Mouse (Mus musculus) induced T-regulatory cell, adult 2 months (primary cell): ENCODE data around the gene Kcnt1.
"Not testable (repeated sequence)": the region's sequence is repeated elsewhere in the genome, so short reads cannot be mapped to it uniquely, and the experiment has no call there.

ENCODE experiments used
- DNase-seq: peaks from one replicate; pipeline ENCODE4 v3.0.0-alpha.2; 2012; ENCODE audit warnings: low read depth

Kcnt1 gene

DNA sequence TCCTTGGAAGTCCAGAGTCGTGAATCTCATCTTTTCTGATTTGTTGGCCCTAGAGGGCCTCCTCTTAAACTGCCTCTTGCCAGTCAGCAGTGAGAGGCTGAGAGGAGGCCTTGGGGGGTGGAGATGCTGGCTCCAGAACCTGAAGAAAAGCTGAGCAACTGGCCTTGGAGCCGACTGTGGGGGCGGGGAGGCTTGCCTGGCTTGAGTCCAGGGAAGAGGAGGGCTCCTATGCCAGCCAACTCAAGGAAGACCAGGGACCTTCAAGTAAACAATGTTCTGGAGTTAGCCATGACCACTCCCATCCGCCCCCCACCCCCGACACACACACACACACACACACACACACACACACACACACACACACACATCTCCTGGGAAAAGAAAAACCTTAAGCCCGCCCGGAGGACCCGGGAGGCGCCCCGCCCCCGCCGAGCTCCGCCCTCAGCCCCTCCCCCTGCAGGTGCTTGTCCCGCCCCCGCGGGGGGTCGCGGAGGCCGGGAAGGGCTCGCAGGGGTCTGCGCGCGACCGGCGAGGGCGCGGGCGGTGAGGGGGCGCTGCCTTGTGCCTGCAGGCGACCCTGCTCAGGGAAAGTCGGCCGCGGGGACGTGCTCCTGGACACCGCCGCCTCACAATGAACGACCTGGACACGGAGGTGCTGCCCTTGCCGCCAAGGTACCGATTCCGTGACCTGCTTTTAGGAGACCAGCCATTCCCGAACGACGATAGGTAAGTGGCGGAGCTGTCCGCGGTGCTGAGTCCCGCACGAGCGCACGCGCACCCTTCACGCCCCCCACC is at the start of gene Kcnt1:
TSS of gene Kcnt1 (plus strand) at position 398 of the 795 bp plus-strand sequence.
- DNase-seq: no peak

DNA sequence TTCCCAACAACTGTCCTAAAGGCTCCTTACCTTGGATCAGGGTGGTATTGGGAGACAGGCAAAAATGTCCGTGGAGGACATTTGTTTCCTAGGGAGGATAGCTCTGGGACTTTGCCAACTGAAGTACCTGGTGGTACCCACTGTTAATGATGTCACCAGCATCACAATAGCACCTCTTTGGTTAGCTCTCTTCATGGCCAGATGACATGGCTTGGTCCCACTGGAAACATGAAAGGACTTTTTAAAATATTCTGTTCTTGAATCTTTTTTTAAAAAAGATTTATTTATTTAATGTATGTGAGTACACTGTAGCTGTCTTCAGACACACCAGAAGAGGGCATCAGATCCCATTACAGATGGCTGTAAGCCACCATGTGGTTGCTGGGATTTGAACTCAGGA is 47.8 kb upstream of the Kcnt1 start, which contains the start of gene Glt6d1:
TSS of gene Glt6d1 (minus strand) at position 101 of the 400 bp plus-strand sequence.
- not testable (repeated sequence) for DNase-seq

DNA sequence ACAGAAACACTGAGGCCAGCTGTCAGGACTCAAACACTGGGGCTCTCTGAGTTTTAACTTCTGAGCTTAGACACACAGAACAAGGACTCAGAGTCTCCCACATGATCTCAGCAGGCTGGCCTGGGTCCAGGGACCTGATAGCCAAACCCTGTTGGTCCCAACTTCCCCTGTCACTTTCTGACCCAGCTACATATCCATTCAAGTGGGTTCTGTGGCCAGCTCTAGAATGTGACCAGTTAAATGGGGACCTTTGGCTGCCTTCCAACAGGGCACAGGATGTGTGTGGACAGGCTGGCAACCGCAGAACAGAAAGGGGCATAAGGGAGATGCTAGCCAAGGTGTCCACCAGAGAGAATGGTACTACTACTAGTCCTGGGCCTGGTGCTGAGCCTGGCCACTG is 40.7 kb upstream of the Kcnt1 start, which contains the start of gene Lcn9:
TSS of gene Lcn9 (plus strand) at position 348 of the 400 bp plus-strand sequence.
- DNase-seq: no peak

DNA sequence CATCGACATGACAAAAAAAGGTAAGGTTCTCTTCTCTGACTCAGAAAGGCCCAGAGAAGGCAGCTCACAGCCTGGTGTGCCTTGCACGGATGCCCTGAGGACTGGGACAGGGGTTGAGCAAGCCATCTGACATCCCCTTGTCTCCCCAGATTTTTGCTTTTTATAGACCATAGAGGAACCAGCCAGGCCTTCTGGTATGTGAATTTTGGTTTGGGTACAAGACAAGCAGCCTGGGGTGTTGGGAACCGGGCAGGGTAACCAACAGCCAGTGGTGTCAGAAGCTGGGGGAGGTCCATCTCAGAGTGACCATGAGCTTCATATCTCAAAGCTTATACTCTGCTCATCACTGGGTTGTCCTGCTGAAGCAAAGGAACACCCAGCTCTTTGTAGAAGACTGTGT is 38.8 kb upstream of the Kcnt1 start:
- DNase-seq: no peak

DNA sequence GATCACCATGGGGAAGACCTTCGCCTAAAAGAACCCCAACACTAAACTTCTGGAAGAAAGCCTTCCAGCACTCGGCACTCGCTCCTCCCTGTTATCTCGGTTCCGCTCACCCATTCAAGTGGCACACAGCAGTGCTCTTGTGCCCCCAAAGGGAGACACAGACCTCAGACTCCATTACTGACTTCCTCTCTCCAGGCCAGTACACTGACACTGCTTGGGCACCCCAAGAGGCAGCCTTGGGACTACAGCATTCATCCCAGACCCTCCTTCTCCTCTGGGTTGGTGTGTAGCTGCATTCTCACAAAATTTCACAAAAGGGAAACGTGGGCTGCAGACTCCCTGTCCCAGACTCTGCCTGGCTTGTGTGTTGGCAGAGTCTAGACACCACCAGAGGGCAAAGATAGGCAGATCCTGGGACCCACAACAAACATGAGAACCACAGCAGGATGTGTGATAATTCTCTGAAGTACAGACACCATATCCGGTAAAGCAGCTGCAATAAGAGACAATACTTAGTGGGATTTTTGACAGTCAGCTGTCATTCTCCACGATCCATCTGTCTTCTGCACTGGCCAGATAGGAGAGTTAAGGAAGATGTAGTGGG is 35.1 kb upstream of the Kcnt1 start:
- DNase-seq: peak; percentile 23

DNA sequence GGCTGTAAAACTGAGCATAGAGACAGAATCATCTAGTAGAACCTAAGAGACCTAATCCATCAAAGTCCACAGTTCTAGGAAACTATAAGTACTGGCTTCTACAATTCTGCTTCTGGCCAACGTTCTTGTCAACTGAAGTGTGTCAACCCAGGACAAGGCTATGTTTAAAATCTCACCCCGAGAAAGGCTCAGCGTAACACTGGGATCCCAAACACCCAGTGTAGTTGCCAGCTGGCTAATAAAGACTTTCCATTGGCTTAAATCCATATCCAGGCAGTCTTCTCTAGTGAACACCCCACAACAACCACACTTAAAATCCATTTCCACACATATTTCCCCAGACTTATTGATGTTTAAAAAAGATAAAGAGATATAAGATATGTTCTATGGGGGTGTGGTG is 32.7 kb upstream of the Kcnt1 start:
- no peak for DNase-seq

DNA sequence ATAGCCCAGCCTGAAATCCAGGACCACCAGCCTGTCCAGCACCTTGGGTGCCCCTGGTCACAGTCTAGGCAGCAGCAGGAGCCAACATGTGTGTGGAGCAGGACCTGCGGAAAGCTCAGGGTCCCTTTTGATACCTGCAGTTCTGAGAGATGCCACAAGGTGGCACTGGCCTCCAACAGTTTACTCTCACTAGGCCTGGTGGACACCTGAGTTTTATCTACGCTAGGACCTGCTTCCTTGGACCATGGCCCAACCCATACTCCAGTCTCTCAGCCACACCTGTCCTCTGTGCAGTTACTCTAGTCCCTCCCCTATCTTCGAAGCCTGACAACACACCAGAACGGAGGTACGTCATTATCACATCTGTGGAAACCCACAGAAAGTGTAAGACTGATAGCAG is 27.2 kb upstream of the Kcnt1 start:
- peak; percentile 79 for DNase-seq

DNA sequence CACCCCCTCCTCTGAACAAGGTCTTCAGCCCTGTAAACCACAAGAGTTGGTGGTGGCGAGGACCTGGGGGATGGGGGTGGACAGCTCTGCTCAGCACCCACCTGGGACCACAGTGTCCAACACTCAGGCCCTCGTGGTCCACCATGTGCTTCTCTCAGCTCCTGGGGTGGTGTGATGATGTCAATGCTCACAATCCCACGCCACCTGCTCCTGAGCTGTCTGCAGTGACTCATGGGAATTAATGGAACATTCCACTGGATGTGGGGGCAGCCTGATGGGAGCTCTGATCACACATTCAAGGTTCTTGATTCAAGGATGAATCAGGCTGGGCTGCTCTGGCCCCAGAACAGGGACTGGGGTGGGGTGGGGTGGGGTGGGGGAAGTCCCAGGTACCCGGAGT is 21.4 kb upstream of the Kcnt1 start:
- no peak for DNase-seq

DNA sequence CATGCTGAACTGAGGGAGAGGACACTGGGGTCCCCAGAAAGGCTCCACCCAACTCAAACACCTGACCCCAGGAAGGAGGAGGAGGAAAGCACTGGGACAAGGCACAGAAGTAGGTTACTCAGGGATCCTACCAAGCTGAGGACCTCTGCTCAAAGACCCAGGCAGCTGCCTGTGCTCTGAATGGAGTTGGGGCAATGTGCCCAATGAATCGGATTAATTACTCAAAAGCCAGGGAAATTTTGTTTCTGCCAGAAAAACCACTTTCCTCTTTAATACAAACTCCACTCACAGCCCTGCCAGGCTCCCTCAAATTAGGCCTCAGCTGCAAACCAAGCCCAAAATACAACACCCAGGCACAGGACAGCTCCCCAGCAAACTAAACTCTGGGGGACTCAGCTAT is 20.8 kb upstream of the Kcnt1 start:
- DNase-seq: no peak

DNA sequence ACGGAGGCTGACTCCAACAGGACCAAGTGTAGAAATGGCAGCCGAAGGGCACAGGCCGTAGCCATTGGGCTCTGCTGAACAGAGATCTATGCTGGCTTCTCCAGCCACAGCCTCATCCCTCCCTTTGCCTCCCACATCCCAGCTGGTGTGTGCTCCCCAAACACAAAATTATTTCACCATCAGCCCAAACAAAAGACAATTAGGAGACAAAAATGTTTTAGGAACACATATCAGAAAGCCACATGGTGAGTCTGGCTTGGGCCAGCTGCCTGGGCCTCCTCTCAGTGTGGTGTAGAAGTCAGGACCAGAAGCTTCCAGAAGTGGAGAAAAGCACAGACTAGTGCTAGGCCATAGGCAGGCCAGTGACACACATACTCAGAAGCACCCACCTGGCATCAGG is 19.4 kb upstream of the Kcnt1 start:
- DNase-seq: no peak

DNA sequence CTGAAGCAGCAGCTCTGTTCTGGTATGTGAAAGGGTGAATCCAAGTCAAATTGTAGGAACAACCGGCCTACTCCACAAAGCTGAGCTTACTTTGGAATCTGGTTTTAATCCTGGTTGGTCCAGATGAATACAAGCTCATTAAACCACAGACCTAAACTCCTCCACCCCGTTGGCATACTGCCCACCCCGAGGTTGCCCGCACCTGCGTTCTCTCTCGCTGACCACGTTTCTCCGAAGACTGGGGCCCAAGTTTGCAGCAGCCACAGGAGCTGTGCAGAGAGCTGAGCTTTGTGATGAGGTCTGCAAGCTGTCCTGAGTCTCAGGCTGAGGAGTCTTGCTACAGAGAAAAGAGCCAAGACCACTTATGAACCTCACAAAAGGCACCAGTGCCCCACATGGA is 17.0 kb upstream of the Kcnt1 start:
- no peak for DNase-seq

DNA sequence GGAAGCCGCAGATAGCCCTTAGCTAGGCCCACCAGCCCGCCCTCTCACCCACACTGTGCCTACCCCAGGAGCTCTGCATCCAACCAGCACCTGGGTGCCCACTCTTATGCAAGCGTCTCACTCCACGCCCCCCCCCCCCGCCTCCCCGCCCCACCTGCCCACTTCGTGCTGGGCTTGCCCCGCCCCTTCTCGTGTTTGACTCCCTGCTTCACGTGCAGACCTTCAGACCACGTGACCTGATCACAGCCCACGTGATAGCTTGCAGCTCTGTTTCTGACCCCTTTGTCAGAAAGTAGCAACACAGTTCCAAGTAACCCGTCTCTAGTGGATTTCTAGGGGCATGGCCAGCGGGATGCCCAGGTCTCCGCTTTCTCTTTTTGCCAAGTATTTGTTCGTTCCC is 16.3 kb upstream of the Kcnt1 start, which contains the start of gene Sohlh1:
TSS of gene Sohlh1 (minus strand) at position 23 of the 400 bp plus-strand sequence.
- no peak for DNase-seq

DNA sequence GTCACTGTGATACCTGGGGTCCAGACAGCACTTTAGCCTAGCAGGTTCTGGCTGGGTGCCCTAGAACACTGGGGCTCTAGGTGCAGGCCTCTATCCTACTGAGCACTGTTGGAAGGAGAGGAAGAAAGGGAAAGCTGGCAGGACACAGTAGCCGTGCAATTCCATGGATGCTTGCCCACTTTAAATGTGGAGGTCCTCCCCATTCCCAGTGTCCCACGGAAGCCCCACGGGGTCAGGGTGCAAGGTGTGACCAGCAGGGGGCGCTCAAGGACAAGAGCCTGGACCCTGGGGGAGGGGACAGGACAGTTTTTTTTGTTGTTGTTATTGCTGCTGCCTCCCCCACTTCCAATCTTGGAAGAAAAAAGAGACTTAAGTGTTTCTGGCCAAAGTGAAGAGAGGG is 13.2 kb upstream of the Kcnt1 start:
- peak; percentile 69 for DNase-seq

DNA sequence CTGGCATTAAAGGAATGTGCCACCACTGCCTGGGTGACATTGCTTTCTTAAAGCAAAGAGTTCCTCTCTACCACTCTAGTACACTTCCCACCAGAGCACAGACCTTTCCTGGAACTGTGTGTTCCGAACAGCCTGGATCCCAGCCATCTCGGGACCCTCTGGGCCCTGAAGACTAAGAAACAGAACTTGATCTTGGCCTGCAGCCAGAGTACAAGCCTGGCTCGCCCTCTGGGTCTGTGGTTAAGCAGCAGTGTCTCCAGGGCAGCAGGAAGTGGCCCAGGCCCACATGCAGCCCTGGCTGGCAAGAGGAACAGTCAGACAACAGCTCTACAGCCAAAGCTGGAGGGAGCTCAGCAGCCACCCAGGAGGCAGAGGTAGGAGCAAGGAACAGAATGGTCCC is 10.9 kb upstream of the Kcnt1 start:
- DNase-seq: peak; percentile 21

DNA sequence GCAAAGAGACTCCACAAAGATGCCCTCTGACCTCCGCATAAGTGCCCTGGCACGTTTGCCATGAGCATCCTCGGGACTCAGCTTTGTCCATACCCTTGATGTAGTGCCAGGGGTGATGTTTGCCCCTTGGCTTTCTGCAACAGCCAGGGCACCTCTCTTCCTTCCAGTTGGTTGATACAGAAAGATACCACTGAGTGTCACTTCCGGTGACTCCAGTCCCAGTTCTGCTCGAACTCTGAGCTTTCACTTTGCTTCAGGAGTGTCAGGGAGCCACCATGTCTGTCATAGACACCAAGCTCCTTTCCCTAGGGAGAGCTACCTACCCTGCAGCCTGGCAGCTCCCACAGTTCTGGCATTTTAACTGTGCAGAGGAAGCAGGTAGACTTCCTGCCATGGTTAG is 9.5 kb upstream of the Kcnt1 start:
- DNase-seq: peak; percentile 46

DNA sequence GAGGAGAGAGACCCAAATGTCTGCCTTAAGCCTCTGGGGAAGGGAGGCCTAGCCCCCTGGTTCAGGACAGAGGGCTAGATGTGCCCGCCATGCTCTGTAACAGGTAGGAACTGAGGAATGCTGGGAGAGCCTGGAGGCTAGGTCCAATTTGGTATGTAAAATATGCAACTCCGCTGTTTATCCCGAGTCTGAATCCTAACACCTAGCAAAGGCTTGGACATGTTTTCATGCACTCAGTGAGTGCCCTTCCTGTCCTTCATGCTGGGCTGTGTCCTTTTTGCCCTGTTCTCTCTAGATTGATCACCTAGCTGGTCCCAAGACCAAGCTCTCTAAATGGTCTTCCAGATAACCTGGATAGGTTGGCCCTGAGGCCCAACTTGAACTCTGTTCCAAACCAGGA is 3.6 kb upstream of the Kcnt1 start:
- DNase-seq: no peak

DNA sequence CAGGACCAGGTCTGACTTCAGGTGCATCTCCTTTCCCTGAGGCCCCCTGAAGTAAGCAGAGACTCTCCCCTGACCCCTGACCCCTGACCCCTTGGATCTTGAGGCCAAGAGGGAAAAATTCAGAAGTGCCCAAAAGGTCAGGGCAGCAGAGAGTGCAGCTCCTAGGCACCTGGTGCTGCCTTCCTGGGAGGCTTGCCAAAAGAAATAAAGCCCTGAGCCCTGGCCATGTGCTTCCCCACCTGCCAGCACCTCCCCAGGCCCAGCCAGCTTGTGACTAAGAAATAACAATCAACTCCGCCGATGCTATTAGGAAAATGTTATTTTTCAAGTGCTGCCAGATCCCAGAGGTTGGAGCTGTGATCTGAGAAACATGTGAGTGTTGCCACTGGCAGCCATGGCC is 1.5 kb upstream of the Kcnt1 start:
- DNase-seq: no peak

DNA sequence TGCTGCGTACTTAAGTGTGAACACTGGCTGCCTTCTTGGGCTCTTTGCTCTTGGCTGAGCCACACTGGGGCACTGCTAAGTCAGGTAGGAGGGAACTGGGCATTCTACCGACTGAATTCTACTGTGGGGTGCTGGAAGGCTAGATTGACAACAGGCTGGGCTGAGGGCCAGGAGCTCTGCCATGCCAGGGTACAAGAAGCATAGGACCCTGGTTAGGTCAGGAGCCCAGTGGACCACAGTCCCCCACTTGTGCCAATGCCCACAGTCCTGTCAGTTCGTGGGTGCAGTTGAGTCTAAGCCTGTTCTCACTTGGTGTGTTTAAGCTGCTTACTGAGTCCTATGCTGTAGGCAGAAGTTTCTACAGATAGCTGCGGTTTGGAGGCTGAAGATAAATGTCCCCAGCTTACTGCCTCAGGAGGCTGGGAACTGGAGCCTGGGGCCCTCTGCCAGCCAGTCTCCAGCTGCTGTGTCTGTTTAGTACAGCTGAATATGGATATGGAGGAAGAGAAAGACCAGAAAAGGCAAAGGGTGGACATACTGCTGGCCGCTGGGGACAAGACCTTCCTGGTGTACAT is 751 bp upstream of the Kcnt1 start:
- no peak for DNase-seq

DNA sequence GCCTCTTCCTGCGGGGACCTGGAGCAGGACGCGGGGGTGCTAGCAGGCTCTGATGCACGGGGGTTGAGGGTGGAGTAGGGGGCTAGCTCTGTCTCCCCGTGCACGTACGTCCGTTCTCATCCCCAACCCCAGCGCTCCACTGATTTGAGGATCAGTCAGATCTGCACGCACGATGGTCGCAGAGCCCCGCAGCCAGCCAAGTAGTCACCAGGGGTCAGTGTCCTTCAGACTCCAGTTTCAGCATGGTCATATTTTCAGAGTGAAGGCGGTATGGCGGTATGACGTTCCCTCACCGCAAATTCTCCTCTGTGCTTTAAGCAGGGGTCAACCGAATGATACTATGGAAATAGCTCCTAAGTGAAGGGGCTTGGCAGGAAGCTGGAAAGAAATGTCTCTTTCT is 696 bp downstream of the Kcnt1 start:
- no peak for DNase-seq

DNA sequence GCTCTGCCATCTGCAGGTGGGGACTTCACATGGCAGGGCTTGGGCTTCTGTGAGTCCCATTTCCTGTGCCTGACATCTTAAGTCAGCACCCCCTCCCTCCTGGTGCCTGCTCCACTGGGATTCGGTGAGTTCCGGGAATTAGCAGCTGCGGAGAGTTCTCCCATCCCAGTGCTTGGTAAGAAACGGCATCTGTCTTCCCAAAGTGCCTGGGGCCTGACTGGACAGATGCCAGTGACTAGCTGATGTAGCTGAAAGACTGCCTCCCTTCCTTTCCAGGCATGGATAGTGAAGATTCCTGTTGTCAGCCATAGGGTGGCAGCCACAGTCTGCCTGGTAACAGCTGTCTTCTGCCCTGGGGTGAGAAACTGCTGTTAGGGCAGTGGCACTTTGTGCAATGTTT is 1.9 kb downstream of the Kcnt1 start:
- no peak for DNase-seq

DNA sequence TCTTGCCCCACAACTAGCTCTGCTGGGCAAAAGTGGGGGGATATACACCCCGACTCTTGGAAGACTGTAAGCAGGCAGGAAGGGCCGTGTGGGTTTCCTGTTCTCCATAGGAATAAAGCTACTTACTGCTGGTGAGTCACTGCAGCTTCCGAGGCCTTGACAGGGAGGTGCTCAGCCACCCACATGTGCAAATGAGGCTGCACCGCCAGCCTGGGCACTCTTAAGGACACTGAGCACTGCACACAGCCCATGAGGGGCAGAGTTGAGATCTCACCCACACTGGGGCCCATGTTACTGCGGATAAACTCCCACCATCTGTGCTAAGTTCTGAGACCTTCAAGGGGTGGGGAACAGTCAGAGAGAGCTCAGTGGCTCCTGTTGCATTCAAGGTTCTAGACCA is 3.1 kb downstream of the Kcnt1 start:
- no peak for DNase-seq

DNA sequence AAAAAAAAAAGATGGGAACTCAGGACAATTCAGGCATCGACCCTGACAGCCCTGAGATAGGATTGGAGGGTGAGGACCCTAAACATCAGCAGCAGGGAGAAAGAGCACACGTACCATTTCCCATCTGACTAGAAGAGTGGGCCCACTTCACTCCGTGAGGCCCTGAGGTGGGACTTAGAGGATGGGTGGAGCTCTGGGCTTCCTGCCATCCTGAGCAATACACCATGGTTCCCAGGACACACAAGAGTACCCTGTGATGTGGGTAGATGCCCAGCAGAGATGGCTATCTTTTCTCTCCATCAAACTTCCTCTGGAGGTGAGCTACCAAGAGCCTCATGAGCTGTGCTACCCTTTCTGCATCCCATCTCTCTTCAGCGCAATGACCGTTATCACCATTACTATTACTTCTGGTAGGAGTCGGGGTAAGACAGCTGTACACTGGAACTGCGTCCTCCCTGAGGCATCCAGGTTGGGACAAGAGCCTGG is 13.8 kb downstream of the Kcnt1 start:
- DNase-seq: no peak

DNA sequence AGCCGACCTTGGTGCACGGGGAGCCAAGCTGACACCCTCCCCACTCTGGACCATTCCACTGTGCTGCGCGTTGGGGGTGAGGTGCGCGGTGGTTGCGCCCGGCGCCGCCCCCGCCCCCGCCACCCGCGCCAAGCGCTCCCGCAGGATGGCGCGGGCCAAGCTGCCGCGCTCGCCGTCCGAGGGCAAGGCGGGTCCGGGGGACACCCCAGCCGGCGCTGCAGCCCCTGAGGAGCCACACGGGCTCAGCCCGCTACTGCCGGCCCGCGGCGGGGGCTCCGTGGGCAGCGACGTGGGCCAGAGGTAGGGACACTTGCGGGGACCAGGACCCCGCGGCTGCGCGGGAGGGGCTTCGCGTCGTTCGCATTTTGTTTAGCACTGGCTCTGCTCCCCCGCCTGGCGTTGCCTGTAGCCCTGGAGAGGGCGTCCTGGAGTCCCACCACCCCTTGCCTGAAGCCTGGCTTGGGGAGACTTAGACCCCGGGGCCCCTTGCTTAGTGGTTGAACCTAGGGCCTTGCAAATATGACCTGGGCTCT is 14.3 kb downstream of the Kcnt1 start:
- DNase-seq: no peak
